Mouse (Mus musculus): Measurements from ENCODE around the gene Rbm8a. TPM values are rescaled to one million over a fixed set of nuclear protein-coding genes. Genes with fewer than 3 reads are reported as not detected.
"Not testable (repeated sequence)": the region's sequence is repeated elsewhere in the genome, so short reads cannot be mapped to it uniquely, and the experiment has no call there.

Gene Rbm8a
- polyA plus RNA-seq, 1 experiment from 2014 or later: 155 TPM

GRCm38 (mm10) chr3:96603311-96603710, 26.4 kb upstream of the Rbm8a start:
- DNase-seq (ENCODE audit: low spot score): no peak

GRCm38 (mm10) chr3:96606007-96606406, 23.7 kb upstream of the Rbm8a start:
- not testable (repeated sequence) for DNase-seq (ENCODE audit: low spot score)

GRCm38 (mm10) chr3:96606618-96607017, 23.1 kb upstream of the Rbm8a start:
- DNase-seq (ENCODE audit: low spot score): no peak

- DNase-seq (ENCODE audit: low spot score): no peak
Observed at GRCm38 (mm10) chr3:96617941-96618340, 11.8 kb upstream of the Rbm8a start.

GRCm38 (mm10) chr3:96623201-96623600, 6.5 kb upstream of the Rbm8a start:
- no peak for DNase-seq (ENCODE audit: low spot score)

GRCm38 (mm10) chr3:96632058-96632457, 2.3 kb downstream of the Rbm8a start:
- no peak for DNase-seq (ENCODE audit: low spot score)

GRCm38 (mm10) chr3:96634015-96634414, 4.3 kb downstream of the Rbm8a start:
- DNase-seq (ENCODE audit: low spot score): no peak

GRCm38 (mm10) chr3:96634928-96635879, 5.5 kb downstream of the Rbm8a start, which contains the start of the genes Pex11b and Gm42957:
Gene Pex11b (plus strand): TSS chr3:96635376.
Gene Gm42957 (plus strand): TSS chr3:96635474.
- DNase-seq (ENCODE audit: low spot score): peak; percentile 87

- peak; percentile 2 for DNase-seq (ENCODE audit: low spot score)
Observed at GRCm38 (mm10) chr3:96635906-96636305, 6.2 kb downstream of the Rbm8a start.

GRCm38 (mm10) chr3:96636448-96636847, 6.7 kb downstream of the Rbm8a start:
- no peak for DNase-seq (ENCODE audit: low spot score)

GRCm38 (mm10) chr3:96639219-96639618, 9.5 kb downstream of the Rbm8a start:
- peak; percentile 70 for DNase-seq (ENCODE audit: low spot score)

- no peak for DNase-seq (ENCODE audit: low spot score)
Observed at GRCm38 (mm10) chr3:96645018-96645649, 15.4 kb downstream of the Rbm8a start, which contains the start of gene Itga10. Gene Itga10 (plus strand): TSS chr3:96645584.

GRCm38 (mm10) chr3:96647365-96647764, 17.6 kb downstream of the Rbm8a start:
- no peak for DNase-seq (ENCODE audit: low spot score)

- no peak for DNase-seq (ENCODE audit: low spot score)
Observed at GRCm38 (mm10) chr3:96660901-96661300, 31.2 kb downstream of the Rbm8a start.

GRCm38 (mm10) chr3:96662731-96663316, 33.1 kb downstream of the Rbm8a start:
- DNase-seq (ENCODE audit: low spot score): no peak

GRCm38 (mm10) chr3:96663432-96664239, 33.9 kb downstream of the Rbm8a start:
- peak; percentile 84 for DNase-seq (ENCODE audit: low spot score)

- not testable (repeated sequence) for DNase-seq (ENCODE audit: low spot score)
Observed at GRCm38 (mm10) chr3:96665732-96666363, 36.1 kb downstream of the Rbm8a start.

GRCm38 (mm10) chr3:96666916-96667315, 37.2 kb downstream of the Rbm8a start:
- no peak for DNase-seq (ENCODE audit: low spot score)

- DNase-seq (ENCODE audit: low spot score): peak; percentile 41
Observed at GRCm38 (mm10) chr3:96667316-96667715, 37.6 kb downstream of the Rbm8a start.

- no peak for DNase-seq (ENCODE audit: low spot score)
Observed at GRCm38 (mm10) chr3:96668424-96669067, 38.8 kb downstream of the Rbm8a start.
